Mouse (Mus musculus) heart, postnatal 36 days (tissue): Measurements from ENCODE around the gene Tbc1d23. TPM values are rescaled to one million over a fixed set of nuclear protein-coding genes. Genes with fewer than 3 reads are reported as not detected.

Experiments used
- DNase-seq, 2 experiments: peaks; one replicate each; pipeline ENCODE4 v3.0.0; 2021 to 2022
- intact Hi-C: fragments of 180-260 bp; cut with DNase I; formaldehyde crosslinking; loops from one replicate; pipeline ENCODE4 v1.15.1; 2025
- total RNA-seq, 2 experiments: library from RNA; stranded (reverse); gene quantifications; 2 replicates each; pipeline ENCODE4 v1.2.3; 2021

Gene Tbc1d23
- total RNA-seq, 2 experiments from 2014 or later = 25.1 to 25.4 TPM

GRCm38 (mm10) chr16:57120913-57121815 is 110.1 kb downstream of the Tbc1d23 start, which contains the start of gene Tomm70a:
TSS of gene Tomm70a (plus strand) at chr16:57121703.
- DNase-seq = peak; percentile 90 to 96
- intact Hi-C loops = loop anchor here (2.0 to 5.0 kb wide), 2 partner anchors 46 to 404 kb away; partner anchors contain the start of genes Nit2 and Tfg

Other genes starting within 250 kb of the Tbc1d23 start
- gene Tmem45a2, start 160.1 kb downstream of the Tbc1d23 start, total RNA-seq = not detected
- 10 to 100 TPM; 41.2 to 41.3 TPM for gene Tomm70a, start 109.8 kb downstream of the Tbc1d23 start, total RNA-seq
- 10 to 100 TPM; 34.8 to 35.3 TPM for gene Nit2, start 64.2 kb downstream of the Tbc1d23 start, total RNA-seq
- not detected for gene Tmem30c, start 61.4 kb upstream of the Tbc1d23 start, total RNA-seq
- gene Filip1l, start 121.6 kb upstream of the Tbc1d23 start, total RNA-seq = 10 to 100 TPM; 35.4 to 37.8 TPM